Mouse (Mus musculus) liver, postnatal 0 days (tissue): ENCODE measurements around the gene Ccdc12. TPM values are rescaled to one million over a fixed set of nuclear protein-coding genes. Genes with fewer than 3 reads are reported as not detected.

Experiments
- ATAC-seq: fragments of 200-750 bp; cut with Nextera tagmentation; 2 replicates; pipeline ENCODE4 v1.8.0; 2017; ENCODE audit warnings: mild to moderate bottlenecking, moderate library complexity
- DNase-seq: peaks from one replicate; pipeline ENCODE4 v3.0.0-alpha.2; 2016
- H3K27ac ChIP-seq: fragments of 300-500 bp; sonication (generic); 2 replicates; pipeline ENCODE4 v1.5.1; 2014; ENCODE audit warnings: antibody characterized with exemption, moderate library complexity, mild to moderate bottlenecking, low read depth
- H3K27me3 ChIP-seq: fragments of 300-500 bp; sonication (generic); 2 replicates; pipeline ENCODE4 v1.6.1; 2014; ENCODE audit warnings: low read length, control low read depth, mixed read lengths; ENCODE audit not compliant: insufficient read depth
- H3K36me3 ChIP-seq: fragments of 300-500 bp; sonication (generic); replicated peaks from 2 replicates; pipeline ENCODE4 v1.6.1; 2014; ENCODE audit warnings: mild to moderate bottlenecking, control low read depth, low read length, moderate library complexity, mixed read lengths; ENCODE audit not compliant: insufficient read depth
- H3K4me1 ChIP-seq: fragments of 300-500 bp; sonication (generic); 2 replicates; pipeline ENCODE4 v1.6.1; 2014; ENCODE audit warnings: antibody characterized with exemption, mild to moderate bottlenecking, control low read depth; ENCODE audit not compliant: insufficient read depth
- H3K4me2 ChIP-seq: fragments of 300-500 bp; sonication (generic); 2 replicates; pipeline ENCODE4 v1.6.1; 2014; ENCODE audit warnings: low read depth, mild to moderate bottlenecking, low read length, moderate library complexity, mixed read lengths
- H3K4me3 ChIP-seq: fragments of 300-500 bp; sonication (generic); 2 replicates; pipeline ENCODE4 v1.5.1; 2014; ENCODE audit warnings: low read depth, low read length
- H3K9ac ChIP-seq: fragments of 300-500 bp; sonication (generic); replicated peaks from 2 replicates; pipeline ENCODE4 v1.6.1; 2014; ENCODE audit warnings: mild to moderate bottlenecking, moderate library complexity
- H3K9me3 ChIP-seq: fragments of 300-500 bp; sonication (generic); 2 replicates; pipeline ENCODE4 v1.6.1; 2016; ENCODE audit warnings: mild to moderate bottlenecking, control low read depth, low read length, mixed read lengths
- CTCF ChIP-seq: sonication (generic); IDR thresholded peaks from 2 replicates; pipeline ENCODE4 v1.5.1; 2016; ENCODE audit warnings: antibody characterized with exemption, low read depth
- EP300 ChIP-seq: IDR thresholded peaks from 2 replicates; pipeline ENCODE4 v1.6.1; 2016; ENCODE audit warnings: antibody characterized with exemption, low read depth, mild to moderate bottlenecking
- WGBS: fragments of 180-500 bp; shearing (Covaris S2); extraction: QIAGEN DNeasy Blood & Tissue Kit; methylation state at CpG from one replicate; pipeline ENCODE4 v1.1.7; 2014; ENCODE audit not compliant: insufficient replicate concordance; 5-methylcytosine and 5-hydroxymethylcytosine counted together
- polyA plus RNA-seq: library from polyadenylated mRNA; unstranded; fragments of >200 nt; fragmentation: Nextera tagmentation; extraction: Ambion mirVana; gene quantifications from 2 replicates; pipeline ENCODE4 v1.2.1, GENCODE M21; 2015

The Ccdc12 gene
- polyA plus RNA-seq, 1 experiment from 2014 or later = 69.3 TPM

GRCm38 (mm10) chr9:110750404-110751187 lies 94.3 kb downstream of the Ccdc12 start:
- H3K9ac ChIP-seq = no peak overlapping the region
- H3K4me2 ChIP-seq = no peak overlapping the region
- ATAC-seq = no peak

GRCm38 (mm10) chr9:110751412-110751811 lies 95.1 kb downstream of the Ccdc12 start:
- H3K9ac ChIP-seq = no peak overlapping the region
- no peaks in the 10 kb centered on the region for H3K4me1 ChIP-seq
- 0 out of 2 replicates have a peak, but pooled peaks cover 2% of the 10 kb centered on the region for H3K27me3 ChIP-seq
- H3K4me3 ChIP-seq = no peak overlapping the region
- no peak for DNase-seq
- no peaks in the 10 kb centered on the region for H3K9me3 ChIP-seq
- WGBS = 53% methylated on average over 5 of the region's 5 CpGs
- TF ChIP-seq EP300 (no peak), CTCF (no peak)
- H3K4me2 ChIP-seq = no peak overlapping the region
- H3K36me3 ChIP-seq = no peaks in the 10 kb centered on the region
- ATAC-seq = no peak
- 0 out of 2 replicates have a peak overlapping the region, but pooled peaks have one; percentile 3 for H3K27ac ChIP-seq

More at GRCm38 (mm10) chr9:110750404-110751187, 94.3 kb downstream of the Ccdc12 start:
- 45% methylated on average over 14 of the region's 14 CpGs for WGBS
- TF ChIP-seq EP300 (no peak), CTCF (no peak)
- Histone ChIP-seq H3K9me3 (no peaks in the 10 kb centered on the region), H3K27me3 (0 out of 2 replicates have a peak, but pooled peaks cover 6% of the 10 kb centered on the region), H3K4me3 (no peak overlapping the region), H3K27ac (peak overlapping the region; percentile 22; the same call in 1 of the 2 replicates), H3K36me3 (no peaks in the 10 kb centered on the region), H3K4me1 (no peaks in the 10 kb centered on the region)
- DNase-seq = no peak

- ATAC-seq = no peak
Observed at GRCm38 (mm10) chr9:110752917-110753435, 96.7 kb downstream of the Ccdc12 start.

GRCm38 (mm10) chr9:110753773-110754172 lies 97.5 kb downstream of the Ccdc12 start:
- H3K4me1 ChIP-seq = no peaks in the 10 kb centered on the region

More at GRCm38 (mm10) chr9:110752917-110753435, 96.7 kb downstream of the Ccdc12 start:
- Histone ChIP-seq H3K4me2 (no peak overlapping the region), H3K4me1 (no peaks in the 10 kb centered on the region), H3K9me3 (no peaks in the 10 kb centered on the region), H3K4me3 (no peak overlapping the region), H3K27me3 (no peaks in the 10 kb centered on the region), H3K9ac (no peak overlapping the region), H3K36me3 (no peaks in the 10 kb centered on the region), H3K27ac (no peak overlapping the region)
- 71% methylated on average over 4 of the region's 4 CpGs for WGBS
- DNase-seq = no peak
- TF ChIP-seq CTCF (no peak), EP300 (no peak)

GRCm38 (mm10) chr9:110757816-110758215 lies 101.5 kb downstream of the Ccdc12 start:
- Histone ChIP-seq H3K9me3 (no peaks in the 10 kb centered on the region), H3K27ac (no peak overlapping the region), H3K4me1 (no peaks in the 10 kb centered on the region), H3K36me3 (no peaks in the 10 kb centered on the region), H3K27me3 (no peaks in the 10 kb centered on the region), H3K4me2 (no peak overlapping the region), H3K4me3 (no peak overlapping the region), H3K9ac (no peak overlapping the region)
- ATAC-seq = no peak
- 80% methylated on average over 5 of the region's 5 CpGs for WGBS
- TF ChIP-seq EP300 (no peak), CTCF (no peak)
- no peak for DNase-seq

More at GRCm38 (mm10) chr9:110753773-110754172, 97.5 kb downstream of the Ccdc12 start:
- no peak for TF ChIP-seq EP300
- no peak for TF ChIP-seq CTCF
- no peak overlapping the region for H3K9ac ChIP-seq
- no peak overlapping the region for H3K4me3 ChIP-seq
- ATAC-seq (no peak), DNase-seq (no peak)
- no peak overlapping the region for H3K4me2 ChIP-seq
- WGBS = 73% methylated on average over 4 of the region's 4 CpGs
- H3K27ac ChIP-seq = no peak overlapping the region
- H3K9me3 ChIP-seq = no peaks in the 10 kb centered on the region
- no peaks in the 10 kb centered on the region for H3K36me3 ChIP-seq
- no peaks in the 10 kb centered on the region for H3K27me3 ChIP-seq

- H3K27me3 ChIP-seq = no peaks in the 10 kb centered on the region
- no peak overlapping the region for H3K4me2 ChIP-seq
- no peak overlapping the region for H3K27ac ChIP-seq
- no peak for DNase-seq
- TF ChIP-seq EP300 (no peak), CTCF (no peak)
- H3K4me1 ChIP-seq = no peaks in the 10 kb centered on the region
- H3K4me3 ChIP-seq = no peak overlapping the region
- no peaks in the 10 kb centered on the region for H3K36me3 ChIP-seq
- 73% methylated on average over 8 of the region's 8 CpGs for WGBS
- H3K9me3 ChIP-seq = no peaks in the 10 kb centered on the region
- H3K9ac ChIP-seq = no peak overlapping the region
- ATAC-seq = no peak
Observed at GRCm38 (mm10) chr9:110758605-110759004, 102.3 kb downstream of the Ccdc12 start.
